Mouse (Mus musculus): ENCODE measurements at regions not wholly inside any gene's neighbourhood (a gene's known extent, or its start where the extent isn't known, plus 50 kb on each side); places are given as distances from the start of the nearest gene placed in this dataset.
A peak's percentile ranks its signal among the peaks of the same experiment; 100 is the strongest.

GRCm38 (mm10) chr5:111527741-111528140 lies 110.6 kb downstream of the Mn1 start:
- Histone ChIP-seq H3K4me3 (replicated peaks) (no peak overlapping the region), H3K9ac (no peak overlapping the region), H3K36me3 (no peaks in the 10 kb centered on the region), H3K27me3 (peaks cover 75% of the 10 kb centered on the region), H3K4me2 (no peak overlapping the region), H3K9me3 (replicated peaks) (no peaks in the 10 kb centered on the region), H3K4me1 (peaks cover 33% of the 10 kb centered on the region), H3K27ac (no peak overlapping the region)
- no peak for ATAC-seq (replicated peaks; ENCODE audit: low FRiP score)
- WGBS = 78% methylated on average over 10 of the region's 10 CpGs

GRCm38 (mm10) chr5:111529096-111529495 lies 111.9 kb downstream of the Mn1 start:
- H3K9ac ChIP-seq = no peak overlapping the region
- H3K4me1 ChIP-seq = peaks cover 33% of the 10 kb centered on the region
- peaks cover 81% of the 10 kb centered on the region for H3K27me3 ChIP-seq
- H3K27ac ChIP-seq = peak overlapping the region; percentile 32; the same call in 1 of the 2 replicates
- H3K36me3 ChIP-seq = no peaks in the 10 kb centered on the region
- H3K4me2 ChIP-seq = no peak overlapping the region
- H3K4me3 ChIP-seq (replicated peaks) = no peak overlapping the region
- ATAC-seq (replicated peaks; ENCODE audit: low FRiP score) = no peak
- 23% methylated on average over 9 of the region's 9 CpGs for WGBS
- H3K9me3 ChIP-seq (replicated peaks) = no peaks in the 10 kb centered on the region

- no peaks in the 10 kb centered on the region for H3K36me3 ChIP-seq
- peaks cover 86% of the 10 kb centered on the region for H3K27me3 ChIP-seq
- peak overlapping the region; percentile 46 for H3K4me2 ChIP-seq
- H3K27ac ChIP-seq = peak overlapping the region; percentile 38; the same call in 1 of the 2 replicates
- H3K9me3 ChIP-seq (replicated peaks) = no peaks in the 10 kb centered on the region
- 18% methylated on average over 26 of the region's 26 CpGs for WGBS
- peaks cover 49% of the 10 kb centered on the region for H3K4me1 ChIP-seq
- ATAC-seq (replicated peaks; ENCODE audit: low FRiP score) = peak; percentile 83
- H3K4me3 ChIP-seq (replicated peaks) = no peak overlapping the region
- H3K9ac ChIP-seq = no peak overlapping the region
Measured at GRCm38 (mm10) chr5:111530628-111531524, 113.7 kb downstream of the Mn1 start.

- Histone ChIP-seq H3K4me3 (replicated peaks) (no peak overlapping the region), H3K27ac (no peak overlapping the region), H3K4me2 (no peak overlapping the region), H3K4me1 (peaks cover 57% of the 10 kb centered on the region), H3K36me3 (no peaks in the 10 kb centered on the region), H3K9me3 (replicated peaks) (no peaks in the 10 kb centered on the region), H3K27me3 (peaks cover 86% of the 10 kb centered on the region), H3K9ac (no peak overlapping the region)
- WGBS = 75% methylated on average over 9 of the region's 9 CpGs
- ATAC-seq (replicated peaks; ENCODE audit: low FRiP score) = no peak
Measured at GRCm38 (mm10) chr5:111532446-111533035, 115.4 kb downstream of the Mn1 start.

- Histone ChIP-seq H3K4me1 (peaks cover 43% of the 10 kb centered on the region), H3K4me2 (no peak overlapping the region), H3K36me3 (no peaks in the 10 kb centered on the region), H3K27ac (no peak overlapping the region), H3K27me3 (peaks cover 91% of the 10 kb centered on the region), H3K9me3 (replicated peaks) (no peaks in the 10 kb centered on the region), H3K9ac (no peak overlapping the region), H3K4me3 (replicated peaks) (no peak overlapping the region)
- 3% methylated on average over 13 of the region's 13 CpGs for WGBS
- peak; percentile 28; the same call in 1 of the 2 replicates for ATAC-seq (replicated peaks; ENCODE audit: low FRiP score)
Measured at GRCm38 (mm10) chr5:111535978-111536377, 118.8 kb downstream of the Mn1 start.

GRCm38 (mm10) chr5:111538560-111539450 lies 121.6 kb downstream of the Mn1 start:
- H3K27me3 ChIP-seq = peaks cover 92% of the 10 kb centered on the region
- H3K9ac ChIP-seq = no peak overlapping the region
- peaks cover 27% of the 10 kb centered on the region for H3K4me1 ChIP-seq
- no peak for ATAC-seq (replicated peaks; ENCODE audit: low FRiP score)
- no peaks in the 10 kb centered on the region for H3K9me3 ChIP-seq (replicated peaks)
- H3K4me3 ChIP-seq (replicated peaks) = no peak overlapping the region
- 62% methylated on average over 13 of the region's 13 CpGs for WGBS
- no peak overlapping the region for H3K27ac ChIP-seq
- no peak overlapping the region for H3K4me2 ChIP-seq
- no peaks in the 10 kb centered on the region for H3K36me3 ChIP-seq

GRCm38 (mm10) chr5:111540486-111540885 lies 123.3 kb downstream of the Mn1 start:
- ATAC-seq (replicated peaks; ENCODE audit: low FRiP score) = no peak
- no peak overlapping the region for H3K27ac ChIP-seq
- no peaks in the 10 kb centered on the region for H3K36me3 ChIP-seq
- peaks cover 14% of the 10 kb centered on the region for H3K4me1 ChIP-seq
- peaks cover 91% of the 10 kb centered on the region for H3K27me3 ChIP-seq
- H3K4me2 ChIP-seq = no peak overlapping the region
- no peak overlapping the region for H3K9ac ChIP-seq
- H3K4me3 ChIP-seq (replicated peaks) = no peak overlapping the region
- WGBS = 27% methylated on average over 3 of the region's 3 CpGs
- H3K9me3 ChIP-seq (replicated peaks) = no peaks in the 10 kb centered on the region

GRCm38 (mm10) chr5:111542077-111542476 lies 124.9 kb downstream of the Mn1 start:
- Histone ChIP-seq H3K4me1 (0 out of 2 replicates have a peak, but pooled peaks cover 3% of the 10 kb centered on the region), H3K27ac (no peak overlapping the region), H3K4me3 (replicated peaks) (no peak overlapping the region), H3K27me3 (peaks cover 92% of the 10 kb centered on the region), H3K4me2 (no peak overlapping the region), H3K36me3 (no peaks in the 10 kb centered on the region), H3K9ac (no peak overlapping the region), H3K9me3 (replicated peaks) (no peaks in the 10 kb centered on the region)
- WGBS = 80% methylated on average over 3 of the region's 3 CpGs
- no peak for ATAC-seq (replicated peaks; ENCODE audit: low FRiP score)

- Histone ChIP-seq H3K9ac (no peak overlapping the region), H3K36me3 (no peaks in the 10 kb centered on the region), H3K4me3 (replicated peaks) (no peak overlapping the region), H3K27me3 (peaks cover 92% of the 10 kb centered on the region), H3K4me1 (0 out of 2 replicates have a peak, but pooled peaks cover 3% of the 10 kb centered on the region), H3K9me3 (replicated peaks) (no peaks in the 10 kb centered on the region), H3K27ac (no peak overlapping the region), H3K4me2 (no peak overlapping the region)
- ATAC-seq (replicated peaks; ENCODE audit: low FRiP score) = no peak
- 83% methylated on average over 9 of the region's 9 CpGs for WGBS
Measured at GRCm38 (mm10) chr5:111543721-111544495, 126.7 kb downstream of the Mn1 start.

- H3K4me2 ChIP-seq = no peak overlapping the region
- H3K27me3 ChIP-seq = peaks cover 63% of the 10 kb centered on the region
- no peaks in the 10 kb centered on the region for H3K36me3 ChIP-seq
- H3K9ac ChIP-seq = no peak overlapping the region
- 72% methylated on average over 16 of the region's 16 CpGs for WGBS
- H3K4me3 ChIP-seq (replicated peaks) = no peak overlapping the region
- H3K9me3 ChIP-seq (replicated peaks) = no peaks in the 10 kb centered on the region
- peaks cover 27% of the 10 kb centered on the region for H3K4me1 ChIP-seq
- ATAC-seq (replicated peaks; ENCODE audit: low FRiP score) = no peak
- H3K27ac ChIP-seq = no peak overlapping the region
Measured at GRCm38 (mm10) chr5:111553471-111554382, 136.6 kb downstream of the Mn1 start.

Measured in kidney, embryonic 15.5 days (tissue).